ENCODE assay signal across 8 mouse cellular contexts in the genomic region with DNA sequence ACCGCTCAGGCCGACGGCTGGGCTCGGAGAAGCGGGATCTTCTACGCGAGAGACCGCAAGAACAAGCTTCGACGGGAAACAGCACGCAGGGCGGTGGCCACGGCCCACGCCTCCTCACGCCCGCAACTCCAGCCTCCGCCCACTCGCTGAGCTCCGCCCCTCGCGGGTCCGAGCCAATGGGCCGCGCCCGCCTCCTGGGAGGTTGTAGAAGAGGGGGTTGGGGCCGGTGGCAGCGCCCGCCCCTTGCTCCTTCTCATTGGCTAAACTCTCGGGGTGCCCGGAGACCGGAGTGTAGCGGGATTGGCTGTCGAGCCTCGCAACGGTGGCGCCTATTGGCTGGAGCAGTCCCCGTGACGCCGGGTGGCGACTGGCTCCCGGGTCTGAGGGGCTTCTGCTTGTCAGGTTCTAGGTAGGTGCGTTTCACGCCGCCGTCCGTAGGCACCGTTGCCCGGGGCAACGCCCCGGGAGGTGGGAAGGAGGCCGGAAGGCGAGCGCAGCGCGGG. TPM values are rescaled to one million over a fixed set of nuclear protein-coding genes. Genes with fewer than 3 reads are reported as not detected.
DNase-seq lines count a peak whose midpoint lies in the region; ATAC-seq and TF ChIP-seq lines count a peak whose summit lies in the region.

A930002H24Rik (minus strand) TSS at position 145 of the 503 bp plus-strand sequence.

- peak; percentile 99 for ATAC-seq in lung, postnatal 0 days

- TF ChIP-seq CTCF in MEL (IDR thresholded peaks at IDR 0.05 in 2 of 3, conservative IDR thresholded peaks at IDR 0.05 in 1 of 3; ENCODE audit: control insufficient read depth in 1 of 3, insufficient read depth in 1 of 3, low read depth in 2 of 3, low read length in 3 of 3, poor library complexity in 1 of 3, severe bottlenecking in 1 of 3) = no peak
- TF ChIP-seq CTCF in cerebellum, adult 2 months (IDR thresholded peaks at IDR 0.05; ENCODE audit: borderline replicate concordance, insufficient read depth, low read depth, low read length) = no peak
- no peak for TF ChIP-seq CTCF in lung, postnatal 0 days (IDR thresholded peaks at IDR 0.05)

- H3K9ac ChIP-seq in MEL (ENCODE audit: control insufficient read depth, low read depth, low read length, poor library complexity, severe bottlenecking) = peak within 1 kb of the TSS; percentile 93
- peak within 1 kb of the TSS; percentile 82 for H3K9ac ChIP-seq in lung, postnatal 0 days (replicated peaks; ENCODE audit: low read depth)

- no peak for TF ChIP-seq RAD21 in MEL (IDR thresholded peaks at IDR 0.05; ENCODE audit: low read depth, low read length)

- peak; percentile 53 to 67; a peak in 2 of 4 replicates for TF ChIP-seq POLR2A in MEL (IDR thresholded peaks at IDR 0.05; ENCODE audit: control insufficient read depth in 1 of 2, insufficient read depth in 1 of 2, low read depth in 1 of 2, low read length in 2 of 2, poor library complexity in 1 of 2)
- TF ChIP-seq POLR2A in cerebellum, adult 2 months (IDR thresholded peaks at IDR 0.05; ENCODE audit: borderline replicate concordance, insufficient read depth, low read length) = peak; percentile 50

- peak within 1 kb of the TSS; percentile 97 to 99 for H3K4me3 ChIP-seq in MEL (ENCODE audit: control insufficient read depth in 1 of 2, insufficient read depth in 1 of 2, low read depth in 2 of 2, low read length in 2 of 2)
- H3K4me3 ChIP-seq in cerebellum, adult 2 months (replicated peaks; ENCODE audit: insufficient read depth, low read depth, low read length) = peak within 1 kb of the TSS; percentile 82
- H3K4me3 ChIP-seq in hindbrain, embryonic 10.5 days = peak within 1 kb of the TSS; percentile 92
- H3K4me3 ChIP-seq in lung, postnatal 0 days (ENCODE audit: low read depth, low read length) = peak within 1 kb of the TSS; percentile 97

- peak within 1 kb of the TSS; percentile 88 for H3K4me2 ChIP-seq in lung, postnatal 0 days (replicated peaks; ENCODE audit: low read depth, low read length)

- peak within 1 kb of the TSS; percentile 36 for H3K27ac ChIP-seq in MEL (ENCODE audit: control insufficient read depth, low read depth, low read length)
- H3K27ac ChIP-seq in cerebellum, adult 2 months (ENCODE audit: insufficient read depth, low read length) = peak within 1 kb of the TSS; percentile 55
- H3K27ac ChIP-seq in hindbrain, embryonic 10.5 days = peak within 1 kb of the TSS; percentile 96
- peak within 1 kb of the TSS; percentile 90 for H3K27ac ChIP-seq in lung, postnatal 0 days (ENCODE audit: low read length)

- peaks cover 2 to 11% of the 10 kb centered on the region in 2 experiments; a peak in 2 of 4 replicates for H3K4me1 ChIP-seq in MEL (ENCODE audit: control insufficient read depth in 1 of 2, insufficient read depth in 2 of 2, low read length in 2 of 2)
- H3K4me1 ChIP-seq in cerebellum, adult 2 months (ENCODE audit: control insufficient read depth, insufficient read depth, low read length) = no peaks in the 10 kb centered on the region
- H3K4me1 ChIP-seq in hindbrain, embryonic 10.5 days (replicated peaks) = peaks cover 16% of the 10 kb centered on the region
- no peaks in the 10 kb centered on the region for H3K4me1 ChIP-seq in lung, postnatal 0 days (ENCODE audit: insufficient read depth, low read depth, low read length)

- no peaks in the 10 kb centered on the region for H3K9me3 ChIP-seq in MEL (replicated peaks; ENCODE audit: insufficient read depth, low read length)
- H3K9me3 ChIP-seq in hindbrain, embryonic 10.5 days = no peaks in the 10 kb centered on the region
- no peaks in the 10 kb centered on the region for H3K9me3 ChIP-seq in lung, postnatal 0 days (ENCODE audit: low read length)

- TF ChIP-seq EP300 in MEL (IDR thresholded peaks at IDR 0.05; ENCODE audit: low read depth in 1 of 2, low read length in 2 of 2) = no peak
- TF ChIP-seq EP300 in lung, postnatal 0 days (IDR thresholded peaks at IDR 0.05) = no peak

- H3K27me3 ChIP-seq in MEL (ENCODE audit: control insufficient read depth in 1 of 2, insufficient read depth in 2 of 2, low read length in 2 of 2) = no peaks in the 10 kb centered on the region
- no peaks in the 10 kb centered on the region for H3K27me3 ChIP-seq in cerebellum, adult 2 months (ENCODE audit: control insufficient read depth, insufficient read depth, low read length)
- H3K27me3 ChIP-seq in hindbrain, embryonic 10.5 days (ENCODE audit: insufficient read depth, poor library complexity, severe bottlenecking) = peaks cover 6% of the 10 kb centered on the region; the same call in 1 of the 2 replicates
- no peaks in the 10 kb centered on the region for H3K27me3 ChIP-seq in lung, postnatal 0 days (replicated peaks; ENCODE audit: insufficient read depth, low read length)

- peak; percentile 99 for DNase-seq in MEL (ENCODE audit: low read depth, low spot score)
- peak; percentile 99 for DNase-seq in cerebellum, adult 2 months
- peak; percentile 96 for DNase-seq in forelimb bud, embryonic 11.5 days (ENCODE audit: low read depth, low spot score)
- peak; percentile 99 for DNase-seq in hindbrain, embryonic 10.5 days (ENCODE audit: low spot score)
- DNase-seq in layer of hippocampus, adult 9-11 months = peak; percentile 99
- peak; percentile 99 for DNase-seq in lung, postnatal 0 days (ENCODE audit: low spot score)
- DNase-seq in ovary, postnatal 14 days (ENCODE audit: low spot score) = peak; percentile 98
- peak; percentile 88 for DNase-seq in thymus, postnatal 14 days

- H3K36me3 ChIP-seq in MEL (ENCODE audit: control insufficient read depth in 1 of 2, insufficient read depth in 2 of 2, low read length in 2 of 2) = peaks cover 0 to 10% of the 10 kb centered on the region in 2 experiments; a peak in 2 of 4 replicates
- no peaks in the 10 kb centered on the region for H3K36me3 ChIP-seq in hindbrain, embryonic 10.5 days
- no peaks in the 10 kb centered on the region for H3K36me3 ChIP-seq in lung, postnatal 0 days (ENCODE audit: insufficient read depth, low read length)

- under 1% methylated on average over 55 of the region's 55 CpGs for WGBS in cerebellum, adult 2 months
- WGBS in hindbrain, embryonic 10.5 days = under 1% methylated on average over 55 of the region's 55 CpGs
- WGBS in lung, postnatal 0 days = under 1% methylated on average over 46 of the region's 55 CpGs

- H3K79me2 ChIP-seq in MEL (ENCODE audit: control insufficient read depth, insufficient read depth, low read length, poor library complexity) = peaks cover 7% of the 10 kb centered on the region; the same call in 1 of the 2 replicates

TF ChIP-seq in MEL, 35 proteins besides CTCF, POLR2A, EP300 and RAD21 (continues in another document):
- TF ChIP-seq ZKSCAN1 (IDR thresholded peaks at IDR 0.05; ENCODE audit: low read depth, low read length) (no peak), CHD1 (IDR thresholded peaks at IDR 0.05; ENCODE audit: low read depth, low read length) (no peak), NRF1 (IDR thresholded peaks at IDR 0.05; ENCODE audit: insufficient read depth, low read depth, low read length, poor library complexity, severe bottlenecking) (peak; percentile 21; the same call in 1 of the 2 replicates), MXI1 (IDR thresholded peaks at IDR 0.05; ENCODE audit: low read depth, low read length) (peak; percentile 72), ZMIZ1 (IDR thresholded peaks at IDR 0.05; ENCODE audit: low read depth, low read length) (peak; percentile 33; the same call in 1 of the 2 replicates), TBP (IDR thresholded peaks at IDR 0.05; ENCODE audit: low read depth, low read length) (no peak), CHD2 (IDR thresholded peaks at IDR 0.05; ENCODE audit: low read length) (peak; percentile 82), MYC (IDR thresholded peaks at IDR 0.05; ENCODE audit: low read depth, low read length) (no peak), GABPA (IDR thresholded peaks at IDR 0.05; ENCODE audit: low read depth, low read length) (no peak), POLR2AphosphoS2 (IDR thresholded peaks at IDR 0.05; ENCODE audit: low read length) (peak; percentile 67; the same call in 1 of the 2 replicates), E2F4 (IDR thresholded peaks at IDR 0.05; ENCODE audit: borderline replicate concordance, low read depth, low read length) (no peak), SIN3A (IDR thresholded peaks at IDR 0.05; ENCODE audit: low read length) (peak; percentile 29), MAFK (IDR thresholded peaks at IDR 0.05; ENCODE audit: borderline replicate concordance, low read depth, low read length) (no peak), SMC3 (IDR thresholded peaks at IDR 0.05; ENCODE audit: low read depth, low read length) (no peak), USF2 (IDR thresholded peaks at IDR 0.05; ENCODE audit: borderline replicate concordance in 1 of 2, insufficient read depth in 1 of 2, low read depth in 1 of 2, low read length in 2 of 2) (peak in 1 of 2 experiments; percentile 86; a peak in 2 of 4 replicates), MAZ (IDR thresholded peaks at IDR 0.05; ENCODE audit: low read depth, low read length) (peak; percentile 86), ELF1 (IDR thresholded peaks at IDR 0.05; ENCODE audit: low read depth, low read length) (no peak), BHLHE40 (IDR thresholded peaks at IDR 0.05; ENCODE audit: borderline replicate concordance, low read depth, low read length) (peak; percentile 45; the same call in 1 of the 2 replicates), ETS1 (IDR thresholded peaks at IDR 0.05; ENCODE audit: low read depth, low read length) (no peak), UBTF (IDR thresholded peaks at IDR 0.05; ENCODE audit: borderline replicate concordance, insufficient read depth, low read depth, low read length) (no peak), HCFC1 (IDR thresholded peaks at IDR 0.05; ENCODE audit: low read depth, low read length) (peak; percentile 70), TCF12 (IDR thresholded peaks at IDR 0.05; ENCODE audit: low read depth, low read length) (no peak), NELFE (IDR thresholded peaks at IDR 0.05; ENCODE audit: low read depth, low read length) (peak; percentile 59), USF1 (IDR thresholded peaks at IDR 0.05; ENCODE audit: low read depth, low read length) (peak; percentile 97), KAT2A (conservative IDR thresholded peaks at IDR 0.05; ENCODE audit: low read depth, low read length) (no peak), ZNF384 (IDR thresholded peaks at IDR 0.05; ENCODE audit: low read depth, low read length) (no peak), MAX (IDR thresholded peaks at IDR 0.05; ENCODE audit: low read length) (peak; percentile 88), MEF2A (IDR thresholded peaks at IDR 0.05; ENCODE audit: extremely low read depth, insufficient replicate concordance, low read depth, low read length, poor library complexity, severe bottlenecking) (no peak)

RNA-seq across cellular contexts. Expression of gene A930002H24Rik, which starts in this region (rescaled TPM):
- total RNA-seq in MEL (2012; rRNA removed) = 0.69 and 1.1 TPM in 2 replicates
- polyA plus RNA-seq in MEL (2012; ENCODE audit: insufficient read depth in 1 of 2, insufficient read length in 2 of 2, low read depth in 1 of 2, low replicate concordance in 2 of 2, missing spikeins in 1 of 2) = under 1 TPM in 1 of 2 experiments, not detected in 1; 0.70 TPM
- polyA plus RNA-seq in cerebellum, adult 2 months (2012; rRNA removed) = 0.77 and 0.78 TPM in 2 replicates
- polyA plus RNA-seq in hindbrain, embryonic 10.5 days (2016; fragmentation: Nextera tagmentation; extraction: Ambion mirVana) = 1.5 and 2.5 TPM in 2 replicates
- 5.4 and 6.2 TPM in 2 replicates for polyA plus RNA-seq in lung, postnatal 0 days (2015; fragmentation: Nextera tagmentation; extraction: Ambion mirVana)

Comparison
In these comparisons a context has a peak if more than half of its experiments do, and no peak if none do; other contexts are left out.
1. Peak in every context shown above with its lines: DNase-seq, ATAC-seq, H3K4me3 ChIP-seq and H3K27ac ChIP-seq.
2. Peak in DNase-seq, H3K4me3 ChIP-seq and H3K27ac ChIP-seq in cerebellum, adult 2 months; RNA of the gene not detected or under 1 TPM.
3. H3K27ac ChIP-seq: peak in every context shown above with its lines; median percentile 96 in hindbrain, embryonic 10.5 days; 90 in lung, postnatal 0 days; 55 in cerebellum, adult 2 months; 36 in MEL.